Mouse (Mus musculus): ENCODE measurements around the gene Eml2. TPM values are rescaled to one million over a fixed set of nuclear protein-coding genes. Genes with fewer than 3 reads are reported as not detected.

Eml2 gene
- polyA plus RNA-seq, 1 experiment from 2014 or later = 1.5 TPM

DNA sequence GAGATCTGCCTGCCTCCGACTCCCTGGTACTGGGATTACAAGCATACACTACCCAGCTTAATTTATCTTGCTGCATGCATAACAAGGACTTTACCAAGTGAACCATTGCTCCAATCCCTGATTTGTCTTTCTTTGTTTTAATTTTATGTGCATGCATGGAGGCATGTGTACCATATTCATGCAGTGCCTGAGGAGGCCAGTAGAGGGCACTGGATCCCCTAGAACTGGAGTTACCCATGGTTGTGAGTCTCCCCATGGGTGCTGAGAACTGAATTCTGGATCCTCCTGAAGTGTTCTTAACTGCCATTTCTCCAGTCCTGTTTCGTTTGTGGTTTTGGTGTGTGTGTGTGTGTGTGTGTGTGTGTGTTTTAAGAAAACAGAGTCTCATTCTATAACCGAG, 9.2 kb upstream of the Eml2 start:
- ATAC-seq (ENCODE audit: low FRiP score) (no peak), DNase-seq (ENCODE audit: low spot score, missing footprints) (no peak)
- WGBS = 88% methylated on average over 3 of the region's 3 CpGs
- Histone ChIP-seq H3K27ac (ENCODE audit: low read depth, low read length) (no peak overlapping the region), H3K4me2 (no peak overlapping the region), H3K9me3 (ENCODE audit: control insufficient read depth, low read length) (peaks cover 2% of the 10 kb centered on the region; the same call in 1 of the 2 replicates), H3K9ac (ENCODE audit: low read length) (no peak overlapping the region), H3K4me3 (ENCODE audit: low read depth, low read length) (no peak overlapping the region), H3K4me1 (ENCODE audit: control insufficient read depth, insufficient read depth, low read length) (peaks cover 13% of the 10 kb centered on the region), H3K27me3 (ENCODE audit: control insufficient read depth, insufficient read depth, low read length) (peaks cover 21% of the 10 kb centered on the region), H3K36me3 (ENCODE audit: control insufficient read depth, insufficient read depth, low read length) (no peaks in the 10 kb centered on the region)

DNA sequence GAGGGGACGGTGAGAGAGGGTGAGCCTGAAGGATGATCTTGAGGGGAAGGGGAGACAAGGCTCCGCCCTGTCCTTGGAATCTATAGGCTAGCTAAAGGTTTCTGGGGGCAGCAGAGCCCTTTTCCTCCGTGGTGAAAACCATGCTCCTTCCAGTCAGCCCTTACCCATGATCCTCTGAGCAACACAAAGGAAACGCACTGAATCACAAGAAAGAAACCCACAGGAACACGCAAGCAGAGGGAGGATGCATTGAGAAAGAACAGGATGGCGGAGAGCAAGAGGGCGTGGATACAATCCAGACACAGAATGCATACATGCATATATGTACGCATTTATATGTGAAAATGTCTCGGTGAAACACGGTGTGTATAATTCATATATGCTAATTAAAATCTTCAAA, 6.7 kb upstream of the Eml2 start:
- Histone ChIP-seq H3K27ac (ENCODE audit: low read depth, low read length) (no peak overlapping the region), H3K4me3 (ENCODE audit: low read depth, low read length) (no peak overlapping the region), H3K9me3 (ENCODE audit: control insufficient read depth, low read length) (peaks cover 2% of the 10 kb centered on the region; the same call in 1 of the 2 replicates), H3K4me1 (ENCODE audit: control insufficient read depth, insufficient read depth, low read length) (peaks cover 11% of the 10 kb centered on the region), H3K9ac (ENCODE audit: low read length) (no peak overlapping the region), H3K36me3 (ENCODE audit: control insufficient read depth, insufficient read depth, low read length) (no peaks in the 10 kb centered on the region), H3K27me3 (ENCODE audit: control insufficient read depth, insufficient read depth, low read length) (peaks cover 8% of the 10 kb centered on the region), H3K4me2 (no peak overlapping the region)
- DNase-seq (ENCODE audit: low spot score, missing footprints) = peak; percentile 78
- WGBS = 66% methylated on average over 10 of the region's 10 CpGs
- no peak for ATAC-seq (ENCODE audit: low FRiP score)

DNA sequence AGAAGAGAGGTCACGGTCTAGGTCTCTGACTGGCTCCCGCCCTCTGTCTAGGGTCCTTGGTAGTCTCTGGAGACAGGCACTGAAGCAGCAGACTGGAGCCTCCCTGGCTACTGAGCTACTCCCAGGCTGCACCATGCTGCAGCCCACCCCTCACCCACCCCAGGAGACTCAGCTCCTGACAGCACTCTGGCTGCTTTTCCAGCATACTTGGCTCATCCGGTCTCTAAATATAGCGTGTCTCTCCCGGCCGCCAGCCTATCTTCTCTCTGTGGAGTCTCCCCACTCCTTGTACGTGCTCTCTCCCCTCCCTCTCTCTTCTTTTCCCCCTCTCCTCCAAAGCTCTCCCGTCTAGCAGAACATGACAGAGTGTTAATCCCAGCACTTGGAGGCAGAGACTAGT, 6.1 kb upstream of the Eml2 start:
- Histone ChIP-seq H3K4me3 (ENCODE audit: low read depth, low read length) (no peak overlapping the region), H3K36me3 (ENCODE audit: control insufficient read depth, insufficient read depth, low read length) (no peaks in the 10 kb centered on the region), H3K4me2 (no peak overlapping the region), H3K27ac (ENCODE audit: low read depth, low read length) (no peak overlapping the region), H3K27me3 (ENCODE audit: control insufficient read depth, insufficient read depth, low read length) (peaks cover 3% of the 10 kb centered on the region), H3K9me3 (ENCODE audit: control insufficient read depth, low read length) (peaks cover 2% of the 10 kb centered on the region; the same call in 1 of the 2 replicates), H3K9ac (ENCODE audit: low read length) (no peak overlapping the region), H3K4me1 (ENCODE audit: control insufficient read depth, insufficient read depth, low read length) (peaks cover 6% of the 10 kb centered on the region)
- WGBS = 68% methylated on average over 8 of the region's 8 CpGs
- ATAC-seq (ENCODE audit: low FRiP score) (no peak), DNase-seq (ENCODE audit: low spot score, missing footprints) (no peak)

DNA sequence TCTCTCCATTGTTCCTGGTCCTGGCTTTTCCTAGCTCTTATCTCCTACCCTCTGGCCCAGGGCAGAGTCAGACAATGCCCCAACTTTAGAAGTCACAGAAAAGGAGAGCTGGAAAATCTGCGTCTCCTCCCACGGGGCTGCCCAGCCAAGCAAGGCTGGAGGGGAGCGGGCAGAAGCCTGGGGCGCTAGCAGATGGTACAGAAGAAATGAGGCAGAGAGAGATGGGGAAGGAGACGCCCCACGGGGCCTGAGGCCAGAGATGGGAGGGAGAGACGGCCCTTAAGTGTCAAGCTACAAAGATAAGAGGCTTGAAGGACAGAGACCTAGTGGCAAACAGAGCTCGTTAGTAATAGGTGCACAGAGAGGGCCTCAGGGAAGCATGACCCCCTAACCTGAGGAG, 4.4 kb upstream of the Eml2 start:
- Histone ChIP-seq H3K4me2 (no peak overlapping the region), H3K4me1 (ENCODE audit: control insufficient read depth, insufficient read depth, low read length) (peaks cover 8% of the 10 kb centered on the region), H3K36me3 (ENCODE audit: control insufficient read depth, insufficient read depth, low read length) (no peaks in the 10 kb centered on the region), H3K9ac (ENCODE audit: low read length) (no peak overlapping the region), H3K27me3 (ENCODE audit: control insufficient read depth, insufficient read depth, low read length) (peaks cover 13% of the 10 kb centered on the region), H3K9me3 (ENCODE audit: control insufficient read depth, low read length) (peaks cover 2% of the 10 kb centered on the region; the same call in 1 of the 2 replicates), H3K27ac (ENCODE audit: low read depth, low read length) (peak overlapping the region; percentile 12; the same call in 1 of the 2 replicates), H3K4me3 (ENCODE audit: low read depth, low read length) (no peak overlapping the region)
- 67% methylated on average over 8 of the region's 8 CpGs for WGBS
- ATAC-seq (ENCODE audit: low FRiP score) (no peak), DNase-seq (ENCODE audit: low spot score, missing footprints) (no peak)

DNA sequence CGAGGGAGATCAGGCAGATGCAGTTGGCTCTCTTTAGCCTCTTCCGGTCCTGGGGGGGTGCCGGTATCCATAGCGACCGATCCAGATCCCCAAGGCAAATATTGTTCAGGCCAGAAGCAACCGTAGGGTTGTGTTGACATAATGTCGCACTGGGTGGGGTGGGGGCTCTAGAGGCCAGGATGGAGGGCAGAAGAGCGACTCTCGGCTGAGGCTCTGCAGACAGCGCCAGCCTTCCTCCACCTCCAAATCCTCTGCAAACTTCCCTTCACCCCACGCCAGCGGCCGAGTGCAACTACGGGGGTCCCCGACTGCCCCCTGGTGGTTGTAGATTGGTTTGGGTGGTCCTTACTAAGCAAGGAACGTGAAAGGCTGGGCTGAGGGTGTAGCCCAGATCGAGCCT, 3.3 kb upstream of the Eml2 start:
- Histone ChIP-seq H3K27me3 (ENCODE audit: control insufficient read depth, insufficient read depth, low read length) (peaks cover 23% of the 10 kb centered on the region), H3K27ac (ENCODE audit: low read depth, low read length) (no peak overlapping the region), H3K4me2 (peak overlapping the region; percentile 36), H3K36me3 (ENCODE audit: control insufficient read depth, insufficient read depth, low read length) (no peaks in the 10 kb centered on the region), H3K9me3 (ENCODE audit: control insufficient read depth, low read length) (no peaks in the 10 kb centered on the region), H3K4me1 (ENCODE audit: control insufficient read depth, insufficient read depth, low read length) (peaks cover 8% of the 10 kb centered on the region), H3K9ac (ENCODE audit: low read length) (peak overlapping the region; percentile 36; the same call in 1 of the 2 replicates), H3K4me3 (ENCODE audit: low read depth, low read length) (peak overlapping the region; percentile 8; the same call in 1 of the 2 replicates)
- ATAC-seq (ENCODE audit: low FRiP score) (peak; percentile 75), DNase-seq (ENCODE audit: low spot score, missing footprints) (peak; percentile 99)
- 2% methylated on average over 17 of the region's 17 CpGs for WGBS

DNA sequence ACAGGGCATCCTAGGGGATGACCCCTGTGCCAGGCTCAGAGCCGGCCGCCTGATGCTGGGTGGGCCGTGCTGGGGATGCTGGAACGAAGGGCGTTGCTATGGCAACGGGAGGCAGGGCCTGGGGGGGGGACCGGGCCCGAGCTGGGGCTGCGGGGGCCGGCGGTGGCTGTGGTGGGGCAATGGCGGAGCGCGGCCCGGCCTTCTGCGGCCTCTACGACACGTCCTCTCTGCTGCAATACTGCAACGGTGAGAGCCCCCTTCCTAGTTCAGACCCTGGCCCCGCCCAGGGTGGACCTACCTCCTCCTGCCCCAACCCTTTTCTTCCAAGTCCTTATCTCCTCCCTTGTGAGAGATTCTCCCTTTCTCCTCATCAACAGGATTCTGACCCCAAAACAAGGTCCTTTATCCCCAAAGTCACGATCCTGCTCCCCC, 311 bp downstream of the Eml2 start:
- H3K27ac ChIP-seq (ENCODE audit: low read depth, low read length) = 0 out of 2 replicates have a peak overlapping the region, but pooled peaks have one; percentile 49
- peak overlapping the region; percentile 66 for H3K4me2 ChIP-seq
- WGBS = 3% methylated on average over 21 of the region's 21 CpGs
- peak overlapping the region; percentile 61 for H3K9ac ChIP-seq (ENCODE audit: low read length)
- DNase-seq (ENCODE audit: low spot score, missing footprints) = no peak
- H3K27me3 ChIP-seq (ENCODE audit: control insufficient read depth, insufficient read depth, low read length) = peaks cover 42% of the 10 kb centered on the region
- H3K36me3 ChIP-seq (ENCODE audit: control insufficient read depth, insufficient read depth, low read length) = no peaks in the 10 kb centered on the region
- H3K4me1 ChIP-seq (ENCODE audit: control insufficient read depth, insufficient read depth, low read length) = peaks cover 11% of the 10 kb centered on the region
- peaks cover 2% of the 10 kb centered on the region; the same call in 1 of the 2 replicates for H3K9me3 ChIP-seq (ENCODE audit: control insufficient read depth, low read length)
- H3K4me3 ChIP-seq (ENCODE audit: low read depth, low read length) = peak overlapping the region; percentile 40
- ATAC-seq (ENCODE audit: low FRiP score) = peak; percentile 22

DNA sequence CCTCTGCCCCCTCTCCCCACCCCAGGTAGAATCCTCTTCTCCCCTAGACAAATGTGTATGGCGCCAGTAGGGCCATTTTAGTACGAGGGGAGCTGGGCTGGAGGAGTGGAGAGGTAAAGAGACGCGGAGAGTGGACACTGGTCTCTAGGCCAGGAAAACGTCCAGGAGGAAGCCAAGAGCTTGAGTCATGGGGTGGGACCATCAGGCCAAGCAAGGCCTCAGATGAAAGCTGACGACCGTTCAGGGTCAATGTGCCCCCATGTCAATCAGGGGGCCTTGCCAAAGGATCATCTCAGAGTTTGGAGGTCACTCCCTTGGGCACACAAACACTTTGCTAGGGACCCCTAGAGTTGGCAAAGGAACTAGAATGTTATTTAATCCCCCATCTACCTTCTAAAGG, 995 bp downstream of the Eml2 start:
- Histone ChIP-seq H3K4me2 (peak overlapping the region; percentile 66), H3K9me3 (ENCODE audit: control insufficient read depth, low read length) (peaks cover 2% of the 10 kb centered on the region; the same call in 1 of the 2 replicates), H3K27me3 (ENCODE audit: control insufficient read depth, insufficient read depth, low read length) (peaks cover 42% of the 10 kb centered on the region), H3K4me1 (ENCODE audit: control insufficient read depth, insufficient read depth, low read length) (peaks cover 13% of the 10 kb centered on the region), H3K36me3 (ENCODE audit: control insufficient read depth, insufficient read depth, low read length) (no peaks in the 10 kb centered on the region), H3K9ac (ENCODE audit: low read length) (peak overlapping the region; percentile 61; the same call in 1 of the 2 replicates), H3K4me3 (ENCODE audit: low read depth, low read length) (peak overlapping the region; percentile 40), H3K27ac (ENCODE audit: low read depth, low read length) (no peak overlapping the region)
- ATAC-seq (ENCODE audit: low FRiP score) = no peak
- 68% methylated on average over 7 of the region's 7 CpGs for WGBS
- DNase-seq (ENCODE audit: low spot score, missing footprints) = no peak

DNA sequence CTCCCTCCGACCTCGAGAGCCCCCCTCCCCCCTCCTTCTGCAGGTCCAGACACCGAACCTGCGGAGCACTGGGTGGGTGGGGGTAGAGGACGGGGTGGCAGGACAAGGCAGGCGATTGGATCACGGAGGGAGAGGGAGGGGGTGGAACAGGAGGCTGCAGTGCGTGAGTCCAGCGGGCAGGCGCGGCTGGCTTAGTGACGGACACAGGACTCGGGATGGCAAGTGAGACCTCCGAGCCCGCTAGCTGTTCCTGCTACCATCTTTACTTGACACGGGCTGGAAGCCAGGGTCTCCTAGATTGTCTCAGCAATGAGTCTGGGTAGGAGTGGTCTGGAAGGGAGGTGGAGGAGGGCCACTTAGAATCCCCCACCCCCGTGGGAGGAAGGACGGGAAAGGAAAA, 1.8 kb downstream of the Eml2 start:
- ATAC-seq (ENCODE audit: low FRiP score) (no peak), DNase-seq (ENCODE audit: low spot score, missing footprints) (no peak)
- H3K27ac ChIP-seq (ENCODE audit: low read depth, low read length) = no peak overlapping the region
- H3K9ac ChIP-seq (ENCODE audit: low read length) = no peak overlapping the region
- H3K9me3 ChIP-seq (ENCODE audit: control insufficient read depth, low read length) = peaks cover 2% of the 10 kb centered on the region; the same call in 1 of the 2 replicates
- H3K36me3 ChIP-seq (ENCODE audit: control insufficient read depth, insufficient read depth, low read length) = no peaks in the 10 kb centered on the region
- 10% methylated on average over 18 of the region's 18 CpGs for WGBS
- peaks cover 42% of the 10 kb centered on the region for H3K27me3 ChIP-seq (ENCODE audit: control insufficient read depth, insufficient read depth, low read length)
- peaks cover 15% of the 10 kb centered on the region for H3K4me1 ChIP-seq (ENCODE audit: control insufficient read depth, insufficient read depth, low read length)
- peak overlapping the region; percentile 44; the same call in 1 of the 2 replicates for H3K4me2 ChIP-seq
- peak overlapping the region; percentile 14 for H3K4me3 ChIP-seq (ENCODE audit: low read depth, low read length)

DNA sequence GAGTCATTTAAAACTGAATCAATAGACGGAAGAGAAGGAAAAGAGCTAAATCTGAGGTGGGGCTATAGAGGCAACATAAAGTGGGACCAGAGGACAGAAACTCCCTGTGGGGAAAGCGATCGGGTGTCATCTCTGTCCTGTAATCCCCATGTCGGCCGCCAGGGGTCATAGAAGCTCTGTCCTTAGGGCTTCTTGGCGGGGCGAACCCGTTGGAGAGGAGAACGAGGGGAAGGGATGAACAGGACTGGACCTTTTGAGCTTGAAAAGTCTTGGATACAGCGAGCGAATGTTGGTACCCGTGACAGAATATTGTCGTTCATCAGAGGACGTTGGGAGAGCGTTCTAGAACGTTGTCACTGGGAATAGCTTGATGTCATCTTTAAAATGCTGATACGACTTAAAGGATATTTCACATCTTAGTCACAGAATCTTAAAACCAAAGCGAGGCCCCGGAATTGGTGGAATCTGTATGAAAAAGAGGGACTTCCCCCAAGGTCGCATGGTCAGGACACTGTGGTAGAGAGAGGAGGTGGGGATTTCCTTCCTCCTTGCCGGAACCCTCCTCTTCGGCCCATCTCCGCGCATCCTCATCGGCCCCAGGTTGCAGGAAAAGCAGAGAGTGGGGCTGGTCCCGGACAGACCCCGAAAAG, 2.3 kb downstream of the Eml2 start:
- WGBS = 6% methylated on average over 27 of the region's 27 CpGs
- Histone ChIP-seq H3K36me3 (ENCODE audit: control insufficient read depth, insufficient read depth, low read length) (no peaks in the 10 kb centered on the region), H3K4me1 (ENCODE audit: control insufficient read depth, insufficient read depth, low read length) (peaks cover 15% of the 10 kb centered on the region), H3K9me3 (ENCODE audit: control insufficient read depth, low read length) (peaks cover 2% of the 10 kb centered on the region; the same call in 1 of the 2 replicates), H3K4me3 (ENCODE audit: low read depth, low read length) (peak overlapping the region; percentile 26), H3K27ac (ENCODE audit: low read depth, low read length) (no peak overlapping the region), H3K9ac (ENCODE audit: low read length) (no peak overlapping the region), H3K4me2 (peak overlapping the region; percentile 44), H3K27me3 (ENCODE audit: control insufficient read depth, insufficient read depth, low read length) (peaks cover 42% of the 10 kb centered on the region)
- no peak for ATAC-seq (ENCODE audit: low FRiP score)
- peak; percentile 97 for DNase-seq (ENCODE audit: low spot score, missing footprints)

Data from midbrain, embryonic 11.5 days (tissue).